Mouse (Mus musculus) cerebellum, postnatal 36 days (tissue): ENCODE measurements around the gene Taar3.

Experiments
- DNase-seq, 2 experiments: peaks; one replicate each; pipeline ENCODE4 v3.0.0; 2021 to 2022; ENCODE audit warnings: mixed read lengths in 2 of 2

Taar3 gene

DNA sequence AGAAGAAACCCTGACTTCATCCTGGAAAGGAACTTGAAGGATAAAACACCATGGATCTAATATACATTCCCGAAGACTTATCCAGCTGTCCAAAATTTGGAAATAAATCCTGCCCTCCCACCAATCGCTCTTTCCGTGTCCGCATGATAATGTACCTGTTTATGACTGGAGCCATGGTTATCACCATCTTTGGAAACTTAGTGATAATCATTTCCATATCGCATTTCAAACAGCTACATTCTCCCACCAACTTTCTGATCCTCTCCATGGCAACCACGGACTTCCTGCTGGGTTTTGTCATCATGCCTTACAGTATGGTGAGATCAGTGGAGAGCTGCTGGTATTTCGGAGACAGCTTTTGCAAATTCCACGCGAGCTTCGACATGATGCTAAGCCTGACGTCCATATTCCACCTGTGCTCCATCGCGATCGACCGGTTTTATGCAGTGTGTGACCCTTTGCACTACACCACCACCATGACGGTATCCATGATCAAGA is at the start of gene Taar3:
Gene Taar3, plus strand, starts transcription at position 51 of the 498 bp plus-strand sequence.
- DNase-seq, result no peak

DNA sequence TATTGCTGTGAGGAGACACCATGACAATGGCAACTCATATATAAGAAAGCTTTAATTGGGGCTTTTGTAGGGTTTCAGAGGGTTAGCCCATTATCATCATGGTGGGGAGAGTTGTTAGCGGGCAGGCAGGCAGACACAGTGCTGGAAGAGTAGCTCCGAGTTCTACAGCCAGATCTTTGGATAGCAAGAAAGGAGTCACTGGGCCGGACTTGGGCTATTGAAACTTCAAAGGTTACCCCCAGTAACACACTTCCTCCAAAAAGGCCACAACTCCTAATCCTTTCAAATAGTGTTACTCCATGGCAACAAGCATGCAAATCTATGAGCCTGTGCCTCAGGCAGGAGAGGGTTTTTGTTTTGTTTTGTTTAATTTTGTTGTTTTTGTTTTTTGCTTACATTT is 48.2 kb upstream of the Taar3 start:
- no peak for DNase-seq

DNA sequence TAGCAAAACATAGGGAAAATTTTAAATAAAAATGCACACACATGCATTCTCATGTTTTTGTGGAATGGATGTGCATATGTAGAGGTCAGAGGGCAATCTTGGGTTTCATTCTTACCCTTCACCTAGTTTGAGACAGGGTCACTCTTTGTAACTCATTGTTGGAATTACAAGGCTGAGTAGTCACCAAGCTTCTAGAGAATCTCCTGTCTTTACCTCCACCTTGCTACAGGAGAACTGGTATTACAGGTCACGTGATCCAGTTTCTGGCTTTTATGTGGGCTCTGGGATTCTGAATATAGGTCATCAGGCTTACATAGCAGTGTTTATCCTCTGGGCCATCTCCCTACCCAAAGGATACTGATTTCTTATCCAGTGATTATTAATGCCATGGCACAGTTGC is 43.7 kb upstream of the Taar3 start:
- DNase-seq, result no peak

DNA sequence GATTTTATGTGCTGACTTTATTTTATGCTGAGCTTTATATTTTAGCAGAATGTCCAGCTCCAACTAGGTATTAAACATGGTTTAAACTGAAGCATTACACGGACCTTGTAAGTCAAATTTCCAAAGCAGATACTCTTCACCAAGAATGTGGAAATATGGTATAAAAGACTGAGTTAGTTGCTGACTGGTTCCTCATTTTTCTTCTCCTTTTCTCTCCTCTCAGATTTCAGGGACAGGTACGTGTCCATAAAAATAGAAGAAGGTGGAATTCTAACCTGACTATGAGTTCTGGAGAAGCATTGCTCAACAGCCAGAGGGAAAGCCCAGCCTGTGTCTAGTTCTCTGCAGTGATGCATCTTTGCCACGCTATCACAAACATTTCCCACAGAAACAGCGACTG is 29.3 kb upstream of the Taar3 start, which contains the start of gene Taar1:
Gene Taar1, plus strand, starts transcription at position 301 of the 400 bp plus-strand sequence.
- no peak for DNase-seq

DNA sequence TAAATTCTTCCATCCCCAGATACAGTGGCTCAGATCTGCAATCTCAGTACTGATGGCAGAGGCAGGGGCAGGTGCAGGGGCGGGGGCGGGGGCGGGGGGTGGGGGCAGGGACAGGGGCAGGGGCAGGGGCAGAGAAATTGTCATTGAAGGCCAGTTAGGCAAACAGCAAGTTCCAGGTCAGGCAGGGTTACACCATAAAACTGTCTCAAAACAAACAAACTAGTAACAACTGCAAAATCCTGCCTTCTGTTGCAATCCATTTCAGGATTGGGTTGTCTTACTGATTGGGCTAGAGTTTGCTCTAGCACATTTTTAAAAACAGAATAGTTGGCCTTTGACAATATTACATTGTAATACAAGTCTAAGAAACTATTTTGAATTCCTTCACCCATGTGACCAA is 26.9 kb upstream of the Taar3 start:
- DNase-seq, result no peak

DNA sequence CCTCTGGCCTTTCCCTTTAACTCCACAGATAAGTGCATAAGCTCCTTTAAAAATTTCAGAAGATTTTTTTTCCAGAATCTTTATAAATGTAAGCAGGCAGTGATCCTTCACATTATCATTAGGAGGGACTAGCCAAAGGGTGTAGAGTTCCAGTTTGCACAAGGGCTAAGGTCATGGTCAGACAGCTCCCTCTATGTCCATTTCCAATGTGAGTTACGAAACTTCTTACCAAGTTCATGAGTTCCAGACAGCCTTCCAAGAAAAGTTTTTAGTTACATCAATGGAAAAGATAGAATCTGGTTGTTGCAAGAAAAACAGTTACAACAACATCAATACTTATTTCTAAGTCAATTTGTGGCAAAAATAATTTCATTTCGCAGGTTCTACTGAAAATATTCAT is 25.4 kb upstream of the Taar3 start:
- no peak for DNase-seq

DNA sequence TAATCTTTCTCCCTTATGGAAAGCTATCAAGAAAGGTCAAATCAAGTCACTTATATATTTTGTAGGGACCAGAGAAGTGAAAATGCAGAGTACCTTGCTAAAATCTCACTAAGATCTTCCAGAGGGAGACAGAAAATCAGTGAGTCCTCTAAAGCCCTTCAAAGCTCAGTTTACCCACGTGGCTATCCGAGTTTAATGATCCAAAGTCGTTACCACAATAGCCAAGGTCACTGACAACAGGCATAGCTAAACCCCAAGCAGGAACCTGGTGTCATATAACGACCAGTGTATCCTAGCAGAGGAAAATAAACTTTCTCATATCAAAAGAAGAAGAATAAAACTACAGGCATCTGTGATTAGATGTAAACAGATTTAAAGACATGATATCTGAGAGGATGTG is 11.7 kb upstream of the Taar3 start:
- DNase-seq, result no peak

DNA sequence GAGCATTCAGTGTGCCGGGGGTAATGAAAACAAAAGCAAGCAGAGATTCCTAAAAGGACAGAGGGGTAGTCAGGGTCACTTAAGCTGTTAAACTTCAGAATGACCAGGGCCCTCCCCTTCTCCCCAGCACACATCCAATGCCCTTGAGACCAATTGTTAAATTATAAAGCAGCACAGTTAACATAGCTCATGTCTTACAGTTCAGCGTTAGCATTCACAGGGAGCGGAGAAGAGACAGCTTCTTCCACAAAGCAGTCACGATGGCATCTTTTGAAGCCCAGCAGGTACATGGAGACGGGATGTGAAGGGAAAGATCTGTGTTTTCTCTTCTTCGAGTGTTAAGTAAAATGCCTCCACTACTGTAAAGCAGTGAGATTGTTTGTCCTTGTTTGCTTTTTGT is 11.0 kb upstream of the Taar3 start, which contains the start of gene Taar2:
Gene Taar2, plus strand, starts transcription at position 261 of the 400 bp plus-strand sequence.
- no peak for DNase-seq

DNA sequence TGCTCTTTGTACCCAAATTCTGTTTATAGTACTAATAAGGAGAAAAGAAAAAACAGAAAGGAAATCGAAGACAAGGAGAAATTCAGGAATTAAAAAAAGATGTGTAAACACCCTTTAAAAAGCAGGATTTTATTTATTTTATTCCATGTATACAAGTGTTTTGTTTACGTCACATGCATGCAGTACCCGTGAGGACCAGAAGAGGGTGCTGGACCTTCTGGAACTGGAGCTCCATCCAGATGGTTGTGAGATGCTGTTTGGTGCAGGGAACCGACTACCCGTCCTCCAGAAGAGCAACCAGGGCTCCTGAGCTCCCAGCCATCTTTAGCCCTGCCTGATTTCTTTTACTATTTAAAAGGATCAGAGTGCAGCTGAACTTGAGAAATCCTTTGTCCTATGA is 6.9 kb upstream of the Taar3 start:
- DNase-seq, result no peak

DNA sequence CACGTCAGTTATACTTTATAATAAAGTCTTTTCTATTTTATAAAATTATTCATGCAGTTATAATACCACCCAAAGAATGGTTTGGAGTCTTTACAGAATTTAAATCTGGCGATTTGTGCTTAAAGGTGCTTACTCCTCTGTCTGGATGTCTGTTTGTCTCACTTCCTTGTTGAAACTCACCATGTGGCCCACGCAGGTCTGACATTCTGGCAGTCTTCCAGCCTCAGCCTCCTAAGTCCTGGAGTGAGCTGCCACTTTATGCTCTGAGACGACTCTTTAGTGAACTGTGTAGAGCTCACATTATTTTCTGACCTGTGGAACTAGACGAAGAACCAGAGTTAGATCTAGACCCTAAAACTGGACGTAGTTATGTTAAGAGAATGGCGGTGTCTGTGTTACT is 1.3 kb upstream of the Taar3 start:
- peak; percentile 14 to 19 for DNase-seq

DNA sequence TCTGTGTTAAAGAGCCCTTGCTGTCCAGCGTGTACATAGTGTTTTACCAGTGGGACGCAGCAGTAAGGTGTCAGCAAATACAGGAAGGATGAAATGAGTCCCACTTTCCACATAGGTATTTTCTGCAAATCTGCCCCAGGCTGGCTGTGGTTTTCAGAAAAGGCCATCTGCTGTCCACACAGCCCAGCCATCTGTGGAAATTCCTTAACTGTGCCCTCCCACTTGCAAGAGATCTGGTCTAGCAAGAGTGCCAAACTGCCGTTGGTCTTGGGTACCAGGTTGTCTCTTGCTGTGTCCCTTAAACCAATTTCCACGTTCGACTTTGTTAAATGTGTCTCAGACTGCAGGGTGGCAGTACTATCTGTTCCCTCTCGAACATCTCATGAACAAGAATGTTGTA is 2.4 kb downstream of the Taar3 start:
- DNase-seq, result peak; percentile 56 to 63

DNA sequence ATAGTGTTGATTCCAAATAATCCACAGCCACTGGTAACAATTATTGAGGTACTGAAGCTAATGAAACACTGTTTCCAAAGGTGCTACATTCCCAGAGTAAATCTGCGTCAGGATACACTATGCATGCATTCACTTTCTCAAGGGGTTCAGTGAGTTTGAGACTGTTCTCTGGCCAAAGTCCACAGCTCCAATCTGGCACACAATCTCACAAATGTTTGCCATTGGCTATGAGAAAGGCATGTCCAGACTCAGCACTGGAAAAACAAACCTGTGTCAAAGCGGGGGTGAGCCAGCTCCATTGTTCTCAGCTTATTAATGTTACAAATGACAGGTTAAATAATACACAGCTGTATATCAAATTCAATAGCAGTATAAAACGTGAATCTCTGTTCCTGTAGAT is 9.7 kb downstream of the Taar3 start:
- DNase-seq, result no peak

DNA sequence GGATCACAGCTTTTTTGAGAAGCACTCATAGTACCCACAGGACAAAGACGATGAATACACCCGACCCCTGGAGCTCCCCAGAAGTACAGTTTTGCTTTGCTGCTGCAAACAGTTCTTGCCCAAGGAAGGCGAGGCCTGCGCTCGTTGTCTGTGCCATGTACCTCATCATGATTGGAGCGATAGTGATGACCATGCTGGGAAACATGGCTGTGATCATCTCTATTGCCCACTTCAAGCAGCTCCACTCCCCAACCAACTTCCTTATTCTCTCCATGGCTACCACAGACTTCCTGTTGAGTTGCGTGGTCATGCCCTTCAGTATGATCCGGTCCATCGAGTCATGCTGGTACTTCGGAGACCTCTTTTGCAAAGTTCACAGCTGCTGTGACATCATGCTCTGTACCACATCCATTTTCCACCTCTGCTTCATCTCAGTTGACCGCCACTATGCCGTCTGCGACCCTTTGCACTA is 11.1 kb downstream of the Taar3 start, which contains the start of gene Taar4:
Gene Taar4, plus strand, starts transcription at position 51 of the 472 bp plus-strand sequence.
- no peak for DNase-seq

DNA sequence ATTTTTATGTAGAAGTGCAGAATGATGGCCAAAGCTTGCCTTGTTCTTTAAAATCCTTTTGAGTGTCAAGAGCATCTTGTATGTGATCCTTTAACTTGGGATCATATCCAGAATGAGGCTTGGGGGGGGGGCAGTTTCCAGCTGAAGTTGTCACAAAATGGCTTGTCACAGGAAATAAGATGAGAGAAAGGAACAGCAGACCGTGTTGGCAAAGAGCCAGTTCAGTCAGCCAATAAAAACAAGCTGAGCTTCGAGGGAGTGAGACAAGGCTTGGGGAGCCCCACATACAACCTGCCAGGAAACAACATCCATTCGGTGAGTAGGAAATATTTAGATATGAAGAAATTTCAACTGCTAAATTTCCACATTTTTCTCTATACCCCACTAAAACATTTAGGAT is 14.1 kb downstream of the Taar3 start:
- DNase-seq, result no peak

DNA sequence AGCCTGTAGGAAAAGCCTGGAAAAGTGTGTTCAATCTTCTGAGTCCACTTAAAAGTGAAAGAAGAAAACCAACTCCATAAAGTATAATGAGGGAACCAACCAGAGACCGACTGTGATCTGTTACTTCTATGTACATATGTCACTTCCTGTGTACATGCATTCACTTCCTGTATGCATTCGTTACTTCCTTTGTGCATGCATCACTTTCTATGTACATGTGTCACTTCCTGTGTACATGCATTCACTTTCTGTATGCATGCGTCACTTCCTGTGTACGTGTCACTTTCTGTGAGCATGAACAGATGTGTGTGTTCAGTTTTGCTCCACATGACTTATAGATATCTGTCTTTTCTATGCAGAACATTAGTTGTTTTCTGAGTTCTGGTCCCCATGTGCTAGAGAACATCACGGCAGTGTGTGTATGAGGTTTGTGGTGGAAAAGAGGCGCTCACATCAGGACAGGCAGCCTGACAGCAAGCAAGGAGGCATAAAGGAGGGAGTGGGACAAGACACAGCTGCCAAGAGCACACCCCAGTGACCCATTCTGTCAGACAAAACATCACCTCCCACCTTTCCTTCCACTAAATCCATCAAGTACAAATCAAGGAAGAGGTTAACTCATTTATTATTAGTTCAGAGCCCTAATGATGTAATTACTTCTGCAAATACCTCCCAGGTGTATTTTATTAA is 15.7 kb downstream of the Taar3 start:
- no peak for DNase-seq

DNA sequence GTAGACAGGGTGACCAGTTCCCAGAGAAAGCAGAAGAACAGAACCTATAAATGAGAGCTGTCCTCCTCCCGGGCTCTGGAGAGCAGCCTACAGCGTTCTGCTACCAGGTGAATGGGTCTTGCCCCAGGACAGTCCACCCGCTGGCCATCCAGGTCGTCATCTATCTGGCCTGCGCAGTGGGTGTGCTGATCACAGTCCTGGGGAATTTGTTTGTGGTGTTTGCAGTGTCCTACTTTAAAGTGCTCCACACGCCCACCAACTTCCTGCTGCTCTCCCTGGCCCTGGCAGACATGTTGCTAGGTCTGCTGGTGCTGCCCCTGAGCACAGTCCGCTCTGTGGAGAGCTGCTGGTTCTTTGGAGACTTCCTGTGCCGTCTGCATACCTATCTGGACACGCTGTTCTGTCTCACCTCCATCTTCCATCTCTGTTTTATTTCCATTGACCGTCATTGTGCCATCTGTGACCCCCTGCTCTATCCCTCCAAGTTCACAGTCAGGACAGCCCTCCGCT is 21.4 kb downstream of the Taar3 start, which contains the start of gene Taar5:
Gene Taar5, plus strand, starts transcription at position 51 of the 510 bp plus-strand sequence.
- no peak for DNase-seq

DNA sequence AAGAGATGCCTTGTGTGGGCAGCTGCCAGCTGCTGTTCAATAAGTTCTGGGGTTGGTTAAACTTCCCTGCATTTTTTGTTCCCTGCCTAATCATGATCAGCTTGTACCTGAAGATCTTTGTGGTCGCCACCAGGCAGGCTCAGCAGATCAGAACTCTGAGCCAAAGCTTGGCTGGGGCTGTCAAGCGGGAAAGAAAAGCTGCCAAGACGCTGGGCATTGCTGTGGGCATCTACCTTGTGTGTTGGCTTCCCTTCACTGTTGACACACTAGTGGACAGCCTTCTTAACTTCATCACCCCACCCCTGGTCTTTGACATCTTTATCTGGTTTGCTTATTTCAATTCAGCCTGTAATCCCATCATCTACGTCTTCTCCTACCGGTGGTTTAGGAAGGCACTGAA is 21.9 kb downstream of the Taar3 start:
- no peak for DNase-seq

DNA sequence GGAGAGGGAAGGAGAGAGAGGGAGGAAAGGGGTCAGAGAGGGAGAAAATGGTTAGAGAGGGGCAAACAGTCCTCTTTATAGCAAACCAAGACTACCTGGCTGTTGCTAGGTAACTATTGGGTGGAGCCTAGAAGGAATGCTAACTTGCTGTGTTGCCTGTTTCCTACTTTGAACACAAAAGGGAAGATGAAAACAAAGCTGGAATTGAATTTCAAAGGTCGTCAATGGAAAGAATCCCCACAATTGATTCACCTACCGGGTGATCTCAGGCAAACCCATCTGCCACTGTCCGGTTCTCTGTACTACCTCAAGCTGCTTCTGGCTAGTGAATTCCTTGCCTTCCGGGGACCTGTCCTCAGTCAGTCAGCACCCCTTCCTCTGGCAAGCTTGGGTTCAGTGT is 28.6 kb downstream of the Taar3 start:
- no peak for DNase-seq

DNA sequence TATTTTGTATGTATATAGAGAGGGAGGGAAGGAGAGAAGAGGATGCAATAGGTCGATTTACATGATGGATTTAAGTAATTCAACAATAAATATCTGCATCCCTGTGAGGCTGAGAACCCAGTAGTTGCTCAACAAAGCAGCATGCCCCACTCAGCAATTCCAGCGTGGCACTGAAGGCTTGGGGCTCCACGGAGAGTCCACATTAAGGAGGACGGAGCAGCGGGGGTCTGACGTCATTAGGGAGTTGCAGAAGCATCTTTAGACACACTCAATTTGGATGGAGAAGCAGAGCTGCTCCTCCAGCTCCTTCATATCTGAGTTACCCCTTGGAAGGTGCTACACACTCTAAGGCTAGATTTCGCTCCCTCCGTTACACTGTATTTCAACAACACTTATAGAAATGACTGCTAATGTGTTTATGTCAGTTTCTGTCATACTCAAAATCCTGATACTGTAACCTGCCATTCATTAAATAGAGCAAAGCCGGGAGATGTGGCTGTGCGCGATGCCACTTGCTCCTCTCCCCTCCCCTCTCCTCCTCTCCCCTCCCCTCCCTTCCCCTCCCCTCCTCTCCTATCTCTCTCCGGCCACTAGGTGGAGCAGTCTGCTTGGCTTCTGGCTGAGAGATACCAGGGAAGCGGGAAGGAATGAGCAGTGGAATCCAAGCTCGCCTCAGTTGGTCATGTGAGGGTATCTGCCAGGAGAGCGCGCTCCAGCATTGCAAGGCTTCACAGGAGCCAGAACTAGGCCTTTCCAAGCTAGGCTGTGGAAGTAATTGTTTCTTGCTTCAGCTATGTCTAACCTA is 29.7 kb downstream of the Taar3 start:
- DNase-seq, result peak; percentile 62 to 63

DNA sequence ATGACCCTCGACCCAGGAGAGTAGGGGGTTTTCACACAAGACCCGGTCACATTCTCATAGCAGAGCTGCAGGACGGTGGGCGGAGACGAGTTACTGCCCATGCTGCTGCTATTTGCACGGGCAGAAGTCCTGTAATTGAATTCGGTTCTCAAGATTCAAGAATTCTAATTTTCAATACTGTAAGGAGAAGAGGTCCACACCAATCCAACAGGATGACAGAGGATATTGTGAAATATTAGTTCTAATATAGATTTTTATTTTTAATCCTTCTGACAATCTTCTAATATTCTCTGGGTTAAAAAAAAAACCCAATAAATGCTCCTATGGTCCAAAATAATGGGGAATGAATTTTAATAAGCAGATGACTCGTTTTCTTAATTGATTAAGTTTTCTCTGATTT is 36.2 kb downstream of the Taar3 start, which contains the start of gene Taar6:
Gene Taar6, minus strand, starts transcription at position 101 of the 400 bp plus-strand sequence.
- no peak for DNase-seq

DNA sequence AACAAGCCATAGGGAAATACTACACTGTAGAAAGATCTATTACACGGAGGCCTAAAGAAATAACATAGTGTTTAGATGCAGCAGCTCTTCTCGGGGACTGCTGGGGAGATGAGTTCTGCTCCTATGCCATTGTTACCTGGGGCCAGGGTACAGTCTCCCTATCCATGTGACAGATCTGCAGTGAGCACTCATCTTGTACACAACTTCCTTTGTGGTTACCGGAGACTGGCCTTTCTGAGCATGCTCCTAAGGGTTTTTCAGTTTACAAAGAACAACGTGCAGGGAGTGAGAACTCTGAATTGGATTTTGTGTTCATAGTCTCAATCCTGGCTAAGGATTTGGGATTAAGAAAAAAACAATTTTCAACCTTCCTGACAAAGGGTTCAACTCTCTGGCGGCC is 37.1 kb downstream of the Taar3 start:
- no peak for DNase-seq

DNA sequence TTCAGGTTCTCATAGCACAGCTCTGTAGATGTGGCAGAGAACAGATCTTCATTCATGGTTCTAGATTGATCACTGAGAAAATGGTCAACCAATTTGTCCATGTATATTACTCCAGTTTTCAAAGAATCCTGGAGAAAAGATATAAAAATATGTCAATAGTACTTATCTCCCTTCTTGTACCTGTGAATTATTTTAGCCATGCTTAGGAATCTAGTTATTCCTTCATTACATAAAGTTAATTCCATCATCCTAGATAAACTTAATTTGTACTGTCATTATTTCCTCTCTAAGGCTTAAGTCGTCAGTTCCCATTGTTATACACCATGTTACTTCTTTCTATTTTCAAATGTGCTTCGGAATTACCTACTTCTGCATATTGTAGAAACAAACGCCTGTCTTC is 44.0 kb downstream of the Taar3 start, which contains the start of gene Taar7a:
Gene Taar7a, minus strand, starts transcription at position 101 of the 400 bp plus-strand sequence.
- DNase-seq, result no peak

DNA sequence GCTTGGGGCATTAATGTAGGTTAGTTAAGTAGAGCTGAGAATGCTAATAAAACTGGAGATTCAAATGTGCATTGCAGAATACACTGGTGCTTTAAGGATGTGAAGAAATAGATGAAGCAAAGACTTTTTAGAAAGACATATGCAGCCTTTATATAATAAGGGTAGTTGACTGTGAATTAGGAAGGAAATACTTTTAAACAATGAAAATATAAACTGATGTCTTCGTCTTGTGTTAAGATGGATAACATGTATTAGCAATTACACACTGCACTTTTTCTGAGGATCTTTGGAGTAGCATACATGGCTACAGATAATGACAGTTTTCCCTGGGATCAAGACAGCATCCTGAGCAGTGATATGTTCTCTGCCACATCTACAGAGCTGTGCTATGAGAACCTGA is 50.3 kb downstream of the Taar3 start, which contains the start of gene Taar7b:
Gene Taar7b, plus strand, starts transcription at position 301 of the 400 bp plus-strand sequence.
- no peak for DNase-seq
